Mouse (Mus musculus): ENCODE data around the gene Dapl1.

GRCm38 (mm10) chr2:59440481-59440880, 44.0 kb upstream of the Dapl1 start:
- TF ChIP-seq CTCF (IDR thresholded peaks at IDR 0.05; ENCODE audit: control insufficient read depth, insufficient read depth, insufficient read length) (peak; percentile 64), MAX (IDR thresholded peaks at IDR 0.05) (no peak), CEBPB (IDR thresholded peaks at IDR 0.05; ENCODE audit: low read depth) (no peak)

All from C2C12 (cell line).